Mouse (Mus musculus): Measurements from ENCODE around the gene Ccdc105. TPM values are rescaled to one million over a fixed set of nuclear protein-coding genes. Genes with fewer than 3 reads are reported as not detected.

Ccdc105 gene
- not detected in 2 replicates for polyA plus RNA-seq (2016; fragmentation: Nextera tagmentation; extraction: Ambion mirVana)

DNA sequence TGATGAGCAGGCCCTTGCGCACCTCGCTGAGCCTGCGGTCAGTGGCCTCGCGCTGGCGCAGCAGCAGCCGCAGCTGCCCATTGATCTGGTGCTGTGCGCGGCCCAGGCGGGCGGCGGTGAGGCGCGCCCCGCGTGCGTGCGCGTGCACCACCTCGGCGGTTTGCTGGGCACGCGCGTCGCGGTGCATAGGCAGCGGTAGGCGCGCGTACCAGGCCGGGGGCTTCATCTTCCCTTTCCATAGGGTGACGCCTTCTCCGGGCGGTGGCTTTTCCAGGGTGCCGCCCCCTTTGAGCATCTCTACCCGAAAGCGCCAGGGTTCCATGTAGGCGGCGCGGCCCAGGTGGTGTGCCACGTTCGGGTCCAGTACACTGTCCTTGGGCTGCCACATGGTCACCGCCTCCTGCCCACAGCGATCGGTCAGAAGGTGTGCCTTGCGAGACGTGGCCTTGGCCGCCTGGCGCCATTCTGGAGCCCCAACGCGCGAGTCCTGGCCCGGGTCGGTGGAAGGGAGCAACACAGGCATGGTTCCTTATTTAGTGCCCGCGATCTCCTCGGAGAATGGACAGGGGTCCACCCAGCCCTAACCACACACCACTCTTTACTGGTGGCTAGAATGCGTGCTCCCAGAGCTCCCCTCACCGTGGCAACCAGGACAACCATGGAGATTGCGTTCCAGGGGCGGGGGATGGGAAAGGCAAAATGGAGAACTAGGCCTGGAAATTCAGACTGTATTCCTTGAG lies at the start of gene Ccdc105:
Gene Ccdc105 (minus strand): TSS at position 614 of the 740 bp plus-strand sequence.
- no peaks in the 10 kb centered on the region for H3K36me3 ChIP-seq
- peak within 1 kb of the TSS; percentile 51 for H3K4me3 ChIP-seq
- H3K27me3 ChIP-seq (replicated peaks) = peaks cover 3% of the 10 kb centered on the region; the same call in 1 of the 2 replicates
- 1% methylated on average over 61 of the region's 61 CpGs for WGBS
- H3K9ac ChIP-seq = peak within 1 kb of the TSS; percentile 61
- H3K4me2 ChIP-seq (replicated peaks) = peak within 1 kb of the TSS; percentile 79
- no peaks in the 10 kb centered on the region for H3K9me3 ChIP-seq
- peak; percentile 95 for ATAC-seq (ENCODE audit: low FRiP score, low read depth)
- peaks cover under 1% of the 10 kb centered on the region; the same call in 1 of the 2 replicates for H3K4me1 ChIP-seq
- peak within 1 kb of the TSS; percentile 32; the same call in 1 of the 2 replicates for H3K27ac ChIP-seq

DNA sequence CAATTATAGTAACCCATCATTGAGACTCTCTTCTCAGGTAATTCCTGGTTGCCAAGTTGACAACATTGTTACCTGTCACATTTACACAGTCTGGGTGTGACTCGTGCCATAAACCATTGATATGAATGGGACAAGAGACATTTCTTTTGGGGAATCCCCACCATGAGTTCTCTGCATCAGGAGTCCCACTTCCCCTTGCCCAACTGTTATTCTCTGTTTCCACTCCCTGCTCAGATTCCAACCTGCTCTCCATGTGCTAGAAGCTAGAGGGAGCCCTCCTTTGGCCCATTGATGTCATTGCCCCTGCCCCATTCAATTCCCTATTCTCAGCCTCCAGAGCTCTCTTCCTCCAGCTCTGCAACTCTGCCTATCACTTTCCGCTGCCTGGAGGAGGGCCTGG lies 48.6 kb upstream of the Ccdc105 start:
- Histone ChIP-seq H3K9ac (no peak overlapping the region), H3K36me3 (no peaks in the 10 kb centered on the region), H3K27ac (no peak overlapping the region), H3K4me1 (no peaks in the 10 kb centered on the region), H3K9me3 (no peaks in the 10 kb centered on the region), H3K27me3 (replicated peaks) (no peaks in the 10 kb centered on the region), H3K4me2 (replicated peaks) (no peak overlapping the region), H3K4me3 (no peak overlapping the region)
- no peak for ATAC-seq (ENCODE audit: low FRiP score, low read depth)
- 84% methylated on average over 2 of the region's 2 CpGs for WGBS

DNA sequence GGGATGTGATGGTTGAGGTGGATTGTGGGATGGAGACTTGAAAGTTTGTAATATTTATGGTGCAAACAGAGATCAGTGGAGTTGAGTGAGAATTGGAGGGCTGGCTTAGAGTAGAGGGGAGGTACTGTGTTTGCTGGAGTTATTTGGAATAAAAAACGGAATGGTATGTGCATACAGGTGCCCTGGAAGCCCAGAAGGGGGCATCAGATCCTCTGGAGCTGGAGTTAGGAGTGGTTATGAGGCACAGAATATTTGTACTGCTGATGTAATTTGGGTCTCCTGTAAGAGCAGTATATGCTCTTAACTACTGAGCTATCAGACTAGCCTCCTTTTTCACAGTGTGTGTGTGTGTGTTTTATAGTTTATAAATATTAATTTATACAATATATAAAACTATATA lies 37.7 kb upstream of the Ccdc105 start:
- 44% methylated on average over 1 of the region's 1 CpGs for WGBS
- Histone ChIP-seq H3K4me3 (no peak overlapping the region), H3K27me3 (replicated peaks) (no peaks in the 10 kb centered on the region), H3K9ac (no peak overlapping the region), H3K4me2 (replicated peaks) (no peak overlapping the region), H3K27ac (no peak overlapping the region), H3K9me3 (no peaks in the 10 kb centered on the region), H3K36me3 (no peaks in the 10 kb centered on the region), H3K4me1 (0 out of 2 replicates have a peak, but pooled peaks cover 4% of the 10 kb centered on the region)
- no peak for ATAC-seq (ENCODE audit: low FRiP score, low read depth)

DNA sequence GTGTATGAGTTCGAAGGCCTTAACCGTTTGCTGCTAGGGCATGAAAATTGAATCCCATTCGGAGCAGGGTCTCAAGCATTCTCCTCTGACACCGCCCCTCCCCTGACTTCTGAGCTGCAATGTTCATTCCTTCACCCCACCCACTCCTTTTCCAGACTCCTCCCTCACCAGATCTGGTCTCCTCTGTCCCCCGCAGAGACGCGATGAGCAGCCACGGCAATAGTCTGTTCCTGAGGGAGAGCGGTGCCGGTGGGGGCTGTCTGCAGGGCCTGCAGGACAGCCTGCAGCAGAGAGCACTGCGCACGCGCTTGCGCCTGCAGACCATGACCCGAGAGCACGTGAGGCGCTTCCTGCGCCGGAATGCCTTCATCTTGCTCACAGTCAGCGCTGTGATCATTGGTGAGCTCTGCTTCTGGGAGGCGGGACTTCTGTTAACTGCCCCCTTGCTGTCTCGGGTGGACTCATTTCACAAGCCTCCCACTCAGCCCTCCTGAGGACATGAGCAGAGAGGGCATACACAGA lies 34.8 kb upstream of the Ccdc105 start:
- Histone ChIP-seq H3K36me3 (no peaks in the 10 kb centered on the region), H3K4me3 (peak overlapping the region; percentile 35), H3K4me2 (replicated peaks) (peak overlapping the region; percentile 64), H3K9ac (peak overlapping the region; percentile 41), H3K27me3 (replicated peaks) (no peaks in the 10 kb centered on the region), H3K9me3 (no peaks in the 10 kb centered on the region), H3K4me1 (0 out of 2 replicates have a peak, but pooled peaks cover 4% of the 10 kb centered on the region), H3K27ac (no peak overlapping the region)
- WGBS = 7% methylated on average over 22 of the region's 22 CpGs
- peak; percentile 97 for ATAC-seq (ENCODE audit: low FRiP score, low read depth)

DNA sequence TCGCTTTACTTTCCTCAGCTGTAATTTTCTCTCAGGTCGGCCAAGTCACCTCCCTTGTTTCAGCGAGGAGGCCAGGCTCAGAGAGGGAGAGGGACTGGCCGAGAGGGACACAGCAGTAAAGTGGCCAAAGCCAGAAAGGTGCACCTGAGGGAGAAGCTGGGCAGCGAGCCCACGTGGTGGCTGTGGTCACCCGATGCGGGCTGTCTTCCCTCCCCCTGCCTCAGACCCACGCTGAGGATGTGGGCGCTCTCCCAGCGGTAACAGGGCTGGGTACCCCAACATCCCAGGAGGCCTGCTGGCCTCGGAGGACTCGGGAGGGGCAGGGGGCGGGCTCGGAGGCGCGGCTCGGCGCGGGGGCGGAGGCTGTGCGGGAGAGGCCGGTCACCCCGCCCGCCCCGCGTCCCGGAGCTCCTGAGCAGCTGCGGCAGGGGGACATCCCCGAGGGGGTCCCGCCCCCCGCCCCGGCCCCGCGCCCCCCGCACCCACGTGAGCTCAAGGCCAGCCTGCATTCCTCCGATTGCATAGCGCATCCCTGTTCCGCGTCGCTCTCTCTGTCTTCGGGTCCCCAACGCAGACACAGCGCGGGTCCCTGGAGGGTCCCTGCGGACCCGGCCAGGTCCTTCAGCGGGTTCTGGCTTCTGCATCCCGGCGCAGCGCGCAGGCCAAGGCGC lies 27.3 kb upstream of the Ccdc105 start, which contains the start of gene Slc1a6:
Gene Slc1a6 (plus strand): TSS at position 516 of the 671 bp plus-strand sequence.
- Histone ChIP-seq H3K9ac (peak within 1 kb of the TSS; percentile 74), H3K27me3 (replicated peaks) (peaks cover 4% of the 10 kb centered on the region; the same call in 1 of the 2 replicates), H3K27ac (no peak within 1 kb of the TSS), H3K36me3 (no peaks in the 10 kb centered on the region), H3K9me3 (no peaks in the 10 kb centered on the region), H3K4me1 (peaks cover 8% of the 10 kb centered on the region), H3K4me3 (peak within 1 kb of the TSS; percentile 62), H3K4me2 (replicated peaks) (peak within 1 kb of the TSS; percentile 100)
- peak; percentile 73 for ATAC-seq (ENCODE audit: low FRiP score, low read depth)
- 2% methylated on average over 50 of the region's 54 CpGs for WGBS

DNA sequence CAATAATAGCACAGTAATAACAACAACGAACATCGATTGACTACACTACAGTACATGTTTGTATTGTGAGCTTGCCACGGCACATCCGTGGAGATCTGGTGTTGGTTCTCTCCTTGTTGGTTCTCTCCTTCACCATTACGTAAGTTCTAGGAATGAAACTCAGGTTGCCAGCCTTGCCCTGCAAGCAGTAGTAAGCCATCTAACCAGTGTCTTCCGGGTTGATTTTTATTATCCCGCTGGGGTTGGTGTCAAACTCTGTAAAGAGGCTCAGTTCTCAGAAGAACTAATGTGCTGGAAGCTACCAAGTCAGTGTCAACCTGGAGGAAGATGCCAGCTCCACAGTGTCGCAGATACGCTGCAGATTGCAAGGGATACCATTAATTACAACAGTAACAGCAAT lies 26.7 kb upstream of the Ccdc105 start:
- Histone ChIP-seq H3K9ac (no peak overlapping the region), H3K4me3 (no peak overlapping the region), H3K27ac (no peak overlapping the region), H3K27me3 (replicated peaks) (peaks cover 4% of the 10 kb centered on the region; the same call in 1 of the 2 replicates), H3K4me2 (replicated peaks) (peak overlapping the region; percentile 100), H3K36me3 (no peaks in the 10 kb centered on the region), H3K9me3 (no peaks in the 10 kb centered on the region), H3K4me1 (peaks cover 8% of the 10 kb centered on the region)
- ATAC-seq (ENCODE audit: low FRiP score, low read depth) = no peak
- WGBS = 59% methylated on average over 9 of the region's 9 CpGs

DNA sequence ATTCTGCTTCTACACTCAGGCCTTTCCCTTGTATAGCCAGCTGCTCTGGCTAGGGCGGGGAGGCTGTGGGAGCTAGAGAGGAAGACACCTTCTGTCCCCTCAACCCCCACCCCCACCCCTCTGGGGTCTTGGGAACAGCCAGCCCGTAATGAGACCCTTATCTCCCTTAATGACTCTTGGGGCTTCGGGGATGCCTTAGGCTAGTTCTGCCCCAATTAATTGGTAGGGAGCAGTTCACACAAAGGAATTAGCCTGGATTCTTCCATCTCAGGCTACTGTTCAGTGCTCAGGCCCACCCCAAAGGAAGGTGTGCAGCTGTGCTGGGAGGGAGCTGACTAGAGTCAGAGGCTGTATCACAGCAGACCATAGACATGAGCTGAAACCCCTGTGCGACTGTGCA lies 23.0 kb upstream of the Ccdc105 start:
- no peak overlapping the region for H3K27ac ChIP-seq
- WGBS = 46% methylated on average over 4 of the region's 4 CpGs

DNA sequence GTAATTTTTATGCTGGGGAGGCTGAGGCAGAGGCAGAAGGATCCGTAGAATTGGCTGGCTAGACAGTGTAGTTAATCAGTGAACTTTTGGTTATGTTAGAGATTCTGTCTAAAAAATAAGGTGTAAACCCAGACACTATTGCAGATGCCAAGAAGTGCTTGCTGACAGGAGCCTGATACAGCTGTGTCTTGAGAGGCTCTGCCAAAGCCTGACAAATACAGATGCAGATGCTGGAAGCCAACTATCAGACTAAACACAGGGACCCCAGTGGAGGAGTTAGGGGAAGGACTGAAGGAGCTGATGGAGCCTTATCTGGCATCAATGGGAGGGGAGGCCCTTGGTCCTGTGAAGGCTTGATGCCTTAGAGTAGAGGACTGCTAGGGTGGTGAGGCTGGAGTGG lies 12.7 kb upstream of the Ccdc105 start:
- ATAC-seq (ENCODE audit: low FRiP score, low read depth) = no peak
- Histone ChIP-seq H3K4me3 (no peak overlapping the region), H3K27me3 (replicated peaks) (no peaks in the 10 kb centered on the region), H3K4me2 (replicated peaks) (no peak overlapping the region), H3K27ac (no peak overlapping the region), H3K9me3 (0 out of 2 replicates have a peak, but pooled peaks cover 5% of the 10 kb centered on the region), H3K4me1 (no peaks in the 10 kb centered on the region), H3K36me3 (no peaks in the 10 kb centered on the region), H3K9ac (no peak overlapping the region)
- WGBS = 90% methylated on average over 1 of the region's 1 CpGs

More for the DNA sequence above, 23.0 kb upstream of the Ccdc105 start:
- Histone ChIP-seq H3K27me3 (replicated peaks) (no peaks in the 10 kb centered on the region), H3K36me3 (no peaks in the 10 kb centered on the region), H3K4me3 (no peak overlapping the region), H3K4me1 (peaks cover 8% of the 10 kb centered on the region), H3K9me3 (no peaks in the 10 kb centered on the region), H3K9ac (no peak overlapping the region), H3K4me2 (replicated peaks) (no peak overlapping the region)
- peak; percentile 63 for ATAC-seq (ENCODE audit: low FRiP score, low read depth)

DNA sequence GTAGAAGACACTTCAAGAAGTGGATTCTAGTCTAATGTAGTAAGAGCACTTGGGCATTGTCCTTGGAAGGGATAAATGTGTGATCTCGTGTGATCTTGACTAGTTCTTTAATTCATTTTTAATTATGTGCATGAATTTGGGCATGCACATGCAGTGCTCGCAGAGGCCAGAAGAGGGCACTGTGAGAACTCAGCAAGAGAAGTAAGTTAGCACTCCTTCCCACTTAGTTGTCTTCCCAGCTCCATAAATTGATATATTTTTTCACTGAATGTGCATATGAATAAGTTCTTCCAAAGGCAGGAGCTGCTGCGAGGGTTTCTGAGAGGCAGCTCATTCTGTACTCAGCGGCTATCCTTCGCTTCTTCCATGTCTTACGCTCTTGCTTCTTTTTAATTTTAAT lies 3.2 kb upstream of the Ccdc105 start:
- Histone ChIP-seq H3K9ac (no peak overlapping the region), H3K27ac (no peak overlapping the region)
- WGBS = 40% methylated on average over 6 of the region's 6 CpGs

DNA sequence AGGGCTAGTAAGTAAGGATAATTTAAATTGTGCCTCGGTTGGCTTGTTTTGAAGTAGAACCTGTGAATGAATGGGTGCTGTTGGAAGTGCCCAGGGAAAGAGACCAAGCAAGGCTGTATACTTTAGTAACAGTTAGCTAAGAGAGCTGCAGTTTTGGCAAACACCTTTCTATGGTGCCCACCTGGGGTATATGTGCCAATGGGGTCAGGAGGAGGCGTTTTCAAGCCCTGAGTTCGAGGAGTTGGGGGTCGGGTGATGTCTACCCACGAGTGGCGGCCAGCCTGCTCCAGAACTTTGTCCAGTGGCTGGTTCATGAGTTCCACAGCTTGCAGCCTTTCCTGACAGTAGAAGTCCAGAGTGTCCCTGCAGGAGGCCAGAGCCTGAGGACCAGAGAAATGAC lies 3.9 kb downstream of the Ccdc105 start:
- H3K27ac ChIP-seq = no peak overlapping the region
- no peaks in the 10 kb centered on the region for H3K9me3 ChIP-seq
- no peak overlapping the region for H3K9ac ChIP-seq
- H3K4me3 ChIP-seq = no peak overlapping the region
- H3K27me3 ChIP-seq (replicated peaks) = peaks cover 3% of the 10 kb centered on the region; the same call in 1 of the 2 replicates
- H3K4me2 ChIP-seq (replicated peaks) = no peak overlapping the region
- WGBS = 88% methylated on average over 6 of the region's 6 CpGs
- ATAC-seq (ENCODE audit: low FRiP score, low read depth) = no peak
- H3K36me3 ChIP-seq = no peaks in the 10 kb centered on the region
- peaks cover 9% of the 10 kb centered on the region; the same call in 1 of the 2 replicates for H3K4me1 ChIP-seq

More for the DNA sequence above, 3.2 kb upstream of the Ccdc105 start:
- Histone ChIP-seq H3K4me1 (no peaks in the 10 kb centered on the region), H3K36me3 (no peaks in the 10 kb centered on the region), H3K27me3 (replicated peaks) (no peaks in the 10 kb centered on the region), H3K4me2 (replicated peaks) (no peak overlapping the region), H3K4me3 (no peak overlapping the region), H3K9me3 (no peaks in the 10 kb centered on the region)
- no peak for ATAC-seq (ENCODE audit: low FRiP score, low read depth)

DNA sequence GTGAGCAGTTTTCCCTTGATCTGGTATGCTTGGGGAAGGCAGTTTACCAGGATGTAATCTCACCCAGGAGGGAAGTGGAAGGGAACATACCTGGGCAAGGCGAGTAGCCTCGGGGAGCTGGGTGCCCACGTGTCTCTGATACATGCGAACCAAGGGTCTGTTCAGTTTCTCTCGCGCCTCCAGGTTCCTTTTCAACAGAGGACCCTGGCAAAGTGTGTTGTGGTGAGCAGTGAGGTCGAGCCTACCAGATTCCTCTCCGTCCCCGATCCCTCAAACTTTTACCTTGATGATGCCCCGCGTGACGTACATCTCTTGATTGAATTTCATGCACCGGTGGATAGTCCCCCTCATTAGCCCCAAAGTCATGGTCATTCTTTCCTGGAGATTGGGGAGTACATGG lies 4.7 kb downstream of the Ccdc105 start:
- Histone ChIP-seq H3K4me2 (replicated peaks) (peak overlapping the region; percentile 69), H3K9ac (no peak overlapping the region)
- ATAC-seq (ENCODE audit: low FRiP score, low read depth) = no peak

More for the DNA sequence above, 4.7 kb downstream of the Ccdc105 start:
- Histone ChIP-seq H3K9me3 (no peaks in the 10 kb centered on the region), H3K4me3 (no peak overlapping the region), H3K27ac (no peak overlapping the region), H3K4me1 (peaks cover 9% of the 10 kb centered on the region; the same call in 1 of the 2 replicates), H3K27me3 (replicated peaks) (peaks cover 3% of the 10 kb centered on the region; the same call in 1 of the 2 replicates), H3K36me3 (no peaks in the 10 kb centered on the region)
- WGBS = 76% methylated on average over 13 of the region's 13 CpGs

Data from neural tube, embryonic 12.5 days (tissue).